8 mouse cellular contexts compared by ENCODE assay signal in the genomic region with DNA sequence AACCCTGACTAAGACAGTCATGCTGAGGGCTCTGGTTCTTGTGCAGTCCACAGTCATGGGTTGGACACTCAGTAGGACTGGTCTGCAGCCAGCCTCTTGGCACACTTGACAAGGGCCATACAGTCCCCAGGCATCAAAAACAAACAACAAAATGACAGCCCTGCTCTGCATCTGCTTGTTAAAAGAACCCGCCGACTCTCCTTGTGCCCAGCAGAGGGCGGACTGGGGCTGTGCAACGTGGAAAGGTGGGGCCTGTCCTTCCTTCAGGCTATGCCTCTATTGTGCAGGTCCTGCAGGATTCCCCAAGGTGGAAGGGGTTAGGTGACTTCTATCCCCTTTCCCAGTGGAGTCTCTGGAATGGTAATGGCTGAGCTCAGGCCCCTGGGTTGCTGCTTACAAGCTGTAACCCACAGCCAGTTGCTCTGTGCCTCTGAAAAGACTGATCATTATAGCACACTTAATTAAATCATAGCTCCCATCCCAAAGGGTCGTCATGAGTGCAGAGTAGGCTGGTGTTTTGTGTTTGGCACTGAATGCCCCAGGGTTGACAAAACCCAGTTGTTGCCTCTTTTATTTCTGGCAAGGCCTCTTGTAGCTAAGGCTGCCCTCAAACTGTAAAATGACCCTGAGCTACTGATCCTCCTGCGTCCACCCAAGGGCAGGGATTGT. TPM values are rescaled to one million over a fixed set of nuclear protein-coding genes. Genes with fewer than 3 reads are reported as not detected.
A peak's percentile ranks its signal among the peaks of the same experiment; 100 is the strongest.
DNase-seq lines count a peak whose midpoint lies in the region; ATAC-seq and TF ChIP-seq lines count a peak whose summit lies in the region.
"Not testable (repeated sequence)": the region's sequence is repeated elsewhere in the genome, so short reads cannot be mapped to it uniquely, and the experiment has no call there.

No protein-coding gene starts in this region.

- H3K4me2 ChIP-seq in liver, embryonic 13.5 days; neural tube, embryonic 11.5 days (ENCODE audit: low read depth): not testable (repeated sequence)

- H3K36me3 ChIP-seq in liver, embryonic 13.5 days; neural tube, embryonic 11.5 days (ENCODE audit: control insufficient read depth, insufficient read depth, low read length): not testable (repeated sequence)

- H3K4me3 ChIP-seq in bone marrow, adult 2 months (replicated peaks; ENCODE audit: control insufficient read depth, low read depth, low read length); embryonic fibroblast, embryonic 13.5 days (ENCODE audit: insufficient read depth, low read length); liver, embryonic 13.5 days (replicated peaks); neural tube, embryonic 11.5 days (ENCODE audit: low read depth, low read length): not testable (repeated sequence)

- peak; percentile 63 for DNase-seq in CD4-positive, CD25-positive, alpha-beta regulatory T cell, adult 2 months (ENCODE audit: low read depth, low spot score)
- DNase-seq in heart, postnatal 14 days: peak; percentile 58 to 72
- DNase-seq in kidney, postnatal 10 days: peak; percentile 79
- DNase-seq in liver, embryonic 13.5 days: peak; percentile 11
- DNase-seq in neural tube, embryonic 11.5 days (ENCODE audit: low spot score): peak; percentile 64
- DNase-seq in telencephalon, adult 2 months (ENCODE audit: low read depth, low spot score): peak; percentile 9

- peak; percentile 57; the same call in 1 of the 2 replicates for TF ChIP-seq CTCF in bone marrow, adult 2 months (IDR thresholded peaks at IDR 0.05; ENCODE audit: control insufficient read depth, insufficient read depth, low read length)
- peak; percentile 65 for TF ChIP-seq CTCF in embryonic fibroblast, embryonic 13.5 days (IDR thresholded peaks at IDR 0.05; ENCODE audit: borderline replicate concordance, insufficient read depth, low read length)

- intact Hi-C loops in heart, postnatal 14 days (cut with DNase I): not testable (repeated sequence)

- WGBS in bone marrow, adult 2 months: 22% methylated on average over 6 of the region's 6 CpGs
- 25% methylated on average over 6 of the region's 6 CpGs for WGBS in liver, embryonic 13.5 days (ENCODE audit: insufficient replicate concordance)
- 21% methylated on average over 6 of the region's 6 CpGs for WGBS in neural tube, embryonic 11.5 days

- H3K9ac ChIP-seq in liver, embryonic 13.5 days; neural tube, embryonic 11.5 days (ENCODE audit: low read length): not testable (repeated sequence)

- not testable (repeated sequence) for H3K4me1 ChIP-seq in bone marrow, adult 2 months (ENCODE audit: control insufficient read depth, insufficient read depth, low read length); embryonic fibroblast, embryonic 13.5 days (ENCODE audit: control insufficient read depth, insufficient read depth, low read length); neural tube, embryonic 11.5 days (ENCODE audit: control insufficient read depth, insufficient read depth, low read length)
- peaks cover 14% of the 10 kb centered on the region for H3K4me1 ChIP-seq in liver, embryonic 13.5 days (replicated peaks)

- H3K27me3 ChIP-seq in liver, embryonic 13.5 days: peaks cover 14% of the 10 kb centered on the region
- not testable (repeated sequence) for H3K27me3 ChIP-seq in neural tube, embryonic 11.5 days (ENCODE audit: control insufficient read depth, insufficient read depth, low read length)

- not testable (repeated sequence) for H3K9me3 ChIP-seq in liver, embryonic 13.5 days (replicated peaks); neural tube, embryonic 11.5 days (ENCODE audit: control insufficient read depth, low read length)

- not testable (repeated sequence) for H3K27ac ChIP-seq in bone marrow, adult 2 months (ENCODE audit: control insufficient read depth, insufficient read depth, low read depth, low read length, poor library complexity); embryonic fibroblast, embryonic 13.5 days (ENCODE audit: insufficient read depth, low read length); liver, embryonic 13.5 days; neural tube, embryonic 11.5 days (ENCODE audit: low read depth, low read length)

- ATAC-seq in liver, embryonic 13.5 days (ENCODE audit: low read depth); neural tube, embryonic 11.5 days (ENCODE audit: insufficient read depth, low FRiP score, low TSS enrichment): not testable (repeated sequence)

- not testable (repeated sequence) for TF ChIP-seq POLR2A in bone marrow, adult 2 months (IDR thresholded peaks at IDR 0.05; ENCODE audit: borderline replicate concordance, control insufficient read depth, low read depth, low read length); embryonic fibroblast, embryonic 13.5 days (IDR thresholded peaks at IDR 0.05; ENCODE audit: low read depth, low read length)

RNA-seq across cellular contexts. Expression of a gene that starts 21.7 kb away (rescaled TPM):
- 13.5 and 18.0 TPM in 2 replicates for polyA plus RNA-seq in bone marrow, adult 2 months (2011; ENCODE audit: insufficient read depth, insufficient read length, low replicate concordance, missing spikeins)
- polyA plus RNA-seq in embryonic fibroblast, embryonic 13.5 days (2011; ENCODE audit: insufficient read length, low read depth, missing spikeins): 29.7 and 38.2 TPM in 2 replicates
- 10 to 100 TPM; 57.3 to 58.7 TPM for total RNA-seq in heart, postnatal 14 days (2021)
- 29.5 and 30.7 TPM in 2 replicates for polyA plus RNA-seq in liver, embryonic 13.5 days (2015; fragmentation: Nextera tagmentation; extraction: Ambion mirVana)
- 46.8 and 52.4 TPM in 2 replicates for polyA plus RNA-seq in neural tube, embryonic 11.5 days (2014; fragmentation: Nextera tagmentation; extraction: Ambion mirVana)

RNA-seq across cellular contexts. Expression of a gene that starts 28.0 kb away (rescaled TPM):
- polyA plus RNA-seq in bone marrow, adult 2 months (2011; ENCODE audit: insufficient read depth, insufficient read length, low replicate concordance, missing spikeins): not detected in 2 replicates
- polyA plus RNA-seq in embryonic fibroblast, embryonic 13.5 days (2011; ENCODE audit: insufficient read length, low read depth, missing spikeins): not detected in 2 replicates
- total RNA-seq in heart, postnatal 14 days (2021): not detected
- polyA plus RNA-seq in liver, embryonic 13.5 days (2015; fragmentation: Nextera tagmentation; extraction: Ambion mirVana): 0.08 TPM in 1 of 2 replicates, not detected in the other
- not detected in 2 replicates for polyA plus RNA-seq in neural tube, embryonic 11.5 days (2014; fragmentation: Nextera tagmentation; extraction: Ambion mirVana)

Comparison
In these comparisons a context has a peak if more than half of its experiments do, and no peak if none do; other contexts are left out.
1. DNase-seq: peak in every context shown above with its lines; median percentile 79 in kidney, postnatal 10 days; 65 in heart, postnatal 14 days; 64 in neural tube, embryonic 11.5 days; 63 in CD4-positive, CD25-positive, alpha-beta regulatory T cell, adult 2 months; 11 in liver, embryonic 13.5 days; 9 in telencephalon, adult 2 months.